Mouse (Mus musculus) small intestine, adult 2 months (tissue): ENCODE measurements at regions not wholly inside any gene's neighbourhood (a gene's known extent, or its start where the extent isn't known, plus 50 kb on each side); places are given as distances from the start of the nearest gene placed in this dataset.

ENCODE experiments used
- H3K27ac ChIP-seq: fragments of 200-500 bp; 2 replicates; pipeline ENCODE4 v1.5.1; 2012; ENCODE audit warnings: low read depth, low read length, control low read depth, inconsistent platforms; ENCODE audit not compliant: insufficient read depth
- H3K27me3 ChIP-seq: fragments of 200-500 bp; 2 replicates; pipeline ENCODE4 v1.6.1; 2012; ENCODE audit warnings: mild to moderate bottlenecking, moderate library complexity, low read length, inconsistent platforms; ENCODE audit not compliant: control insufficient read depth, insufficient read depth
- H3K36me3 ChIP-seq: fragments of 200-500 bp; 2 replicates; pipeline ENCODE4 v1.6.1; 2012; ENCODE audit warnings: mild to moderate bottlenecking, low read length, control low read depth, inconsistent platforms; ENCODE audit not compliant: control insufficient read depth, insufficient read depth
- H3K4me1 ChIP-seq: fragments of 200-500 bp; 2 replicates; pipeline ENCODE4 v1.6.1; 2012; ENCODE audit warnings: low read length, inconsistent platforms, mixed read lengths; ENCODE audit not compliant: control insufficient read depth, insufficient read depth, insufficient read length
- H3K4me3 ChIP-seq: fragments of 200-500 bp; 2 replicates; pipeline ENCODE4 v1.5.1; 2012; ENCODE audit warnings: low read depth, mild to moderate bottlenecking, control low read depth, inconsistent platforms, low read length, moderate library complexity
- CTCF ChIP-seq: fragments of 200-500 bp; IDR thresholded peaks from 2 replicates; pipeline ENCODE4 v1.5.1; 2012; ENCODE audit warnings: low read depth, mild to moderate bottlenecking, control low read depth, inconsistent platforms, low read length, moderate library complexity, mixed read lengths; ENCODE audit not compliant: insufficient replicate concordance, insufficient read length; ENCODE audit errors: extremely low read depth
- POLR2A ChIP-seq: fragments of 200-500 bp; IDR thresholded peaks from 2 replicates; pipeline ENCODE4 v1.6.1; 2012; ENCODE audit warnings: low read depth, mild to moderate bottlenecking, control low read depth, inconsistent platforms, low read length, moderate library complexity
- WGBS: fragments of 180-500 bp; shearing (Covaris S2); methylation state at CpG from one replicate; pipeline ENCODE4 v1.1.7; 2018; 5-methylcytosine and 5-hydroxymethylcytosine counted together

GRCm38 (mm10) chr2:9493606-9494145 is 387.4 kb upstream of the 4930412O13Rik start:
- Histone ChIP-seq H3K27ac (no peak overlapping the region), H3K4me1 (no peaks in the 10 kb centered on the region), H3K4me3 (no peak overlapping the region), H3K36me3 (no peaks in the 10 kb centered on the region), H3K27me3 (no peaks in the 10 kb centered on the region)
- 62% methylated on average over 6 of the region's 6 CpGs for WGBS
- TF ChIP-seq POLR2A (no peak), CTCF (no peak)

- 81% methylated on average over 1 of the region's 1 CpGs for WGBS
- Histone ChIP-seq H3K36me3 (no peaks in the 10 kb centered on the region), H3K27ac (no peak overlapping the region), H3K27me3 (no peaks in the 10 kb centered on the region), H3K4me1 (no peaks in the 10 kb centered on the region), H3K4me3 (no peak overlapping the region)
- no peak for TF ChIP-seq CTCF
- no peak for TF ChIP-seq POLR2A
Measured at GRCm38 (mm10) chr2:9520045-9520444, 361.0 kb upstream of the 4930412O13Rik start.

- Histone ChIP-seq H3K4me3 (no peak overlapping the region), H3K4me1 (no peaks in the 10 kb centered on the region), H3K36me3 (no peaks in the 10 kb centered on the region), H3K27me3 (no peaks in the 10 kb centered on the region), H3K27ac (no peak overlapping the region)
- WGBS = 83% methylated on average over 3 of the region's 3 CpGs
- TF ChIP-seq CTCF = no peak
- TF ChIP-seq POLR2A = no peak
Measured at GRCm38 (mm10) chr2:9525910-9526309, 355.1 kb upstream of the 4930412O13Rik start.

- no peaks in the 10 kb centered on the region for H3K27me3 ChIP-seq
- TF ChIP-seq CTCF (no peak), POLR2A (no peak)
- no peaks in the 10 kb centered on the region for H3K4me1 ChIP-seq
- H3K4me3 ChIP-seq = no peak overlapping the region
- no peaks in the 10 kb centered on the region for H3K36me3 ChIP-seq
- H3K27ac ChIP-seq = no peak overlapping the region
- WGBS = 66% methylated on average over 2 of the region's 2 CpGs
Measured at GRCm38 (mm10) chr2:9535141-9535658, 345.9 kb upstream of the 4930412O13Rik start.

GRCm38 (mm10) chr2:9547771-9548590 is 333.1 kb upstream of the 4930412O13Rik start:
- TF ChIP-seq POLR2A = no peak
- no peak for TF ChIP-seq CTCF
- H3K4me3 ChIP-seq = no peak overlapping the region
- no peaks in the 10 kb centered on the region for H3K36me3 ChIP-seq
- no peaks in the 10 kb centered on the region for H3K4me1 ChIP-seq
- no peak overlapping the region for H3K27ac ChIP-seq
- WGBS = 71% methylated on average over 10 of the region's 10 CpGs
- no peaks in the 10 kb centered on the region for H3K27me3 ChIP-seq

- H3K27me3 ChIP-seq = no peaks in the 10 kb centered on the region
- H3K36me3 ChIP-seq = no peaks in the 10 kb centered on the region
- H3K4me1 ChIP-seq = no peaks in the 10 kb centered on the region
- no peak overlapping the region for H3K4me3 ChIP-seq
- TF ChIP-seq POLR2A = no peak
- TF ChIP-seq CTCF = no peak
- no peak overlapping the region for H3K27ac ChIP-seq
Measured at GRCm38 (mm10) chr2:9553313-9553712, 327.7 kb upstream of the 4930412O13Rik start.

- Histone ChIP-seq H3K27me3 (no peaks in the 10 kb centered on the region), H3K36me3 (no peaks in the 10 kb centered on the region), H3K4me1 (no peaks in the 10 kb centered on the region), H3K27ac (no peak overlapping the region), H3K4me3 (no peak overlapping the region)
- TF ChIP-seq CTCF (no peak), POLR2A (no peak)
- WGBS = 36% methylated on average over 6 of the region's 6 CpGs
Measured at GRCm38 (mm10) chr2:9564487-9565043, 316.5 kb upstream of the 4930412O13Rik start.
